Mouse (Mus musculus) MEL (cell line): ENCODE measurements around the gene Pnpla1. TPM values are rescaled to one million over a fixed set of nuclear protein-coding genes. Genes with fewer than 3 reads are reported as not detected.
A peak's percentile ranks its signal among the peaks of the same experiment; 100 is the strongest.

ENCODE experiments used
- DNase-seq: peaks from one replicate; pipeline ENCODE4 v3.0.0; 2011; ENCODE audit warnings: low read depth, low spot score
- H3K27ac ChIP-seq: 2 replicates; pipeline ENCODE4 v1.5.1; 2012; ENCODE audit warnings: low read depth, mild to moderate bottlenecking, control low read depth, low read length, moderate library complexity; ENCODE audit not compliant: control insufficient read depth
- H3K27me3 ChIP-seq, 2 experiments: fragments of 150-350 bp in 1 of 2; sonication (generic) in 1 of 2; 2 replicates each; pipeline ENCODE4 v1.6.1; 2012; ENCODE audit warnings: low read length in 2 of 2, mild to moderate bottlenecking in 2 of 2, improper control_type of control experiment in 1 of 2, moderate library complexity in 1 of 2; ENCODE audit not compliant: insufficient read depth in 2 of 2, control insufficient read depth in 1 of 2
- H3K36me3 ChIP-seq, 2 experiments: 2 replicates each; pipeline ENCODE4 v1.6.1; 2012 to 2014; ENCODE audit warnings: low read length in 2 of 2, improper control_type of control experiment in 1 of 2, inconsistent platforms in 1 of 2, mild to moderate bottlenecking in 1 of 2; ENCODE audit not compliant: insufficient read depth in 2 of 2, control insufficient read depth in 1 of 2
- H3K4me1 ChIP-seq, 2 experiments: fragments of 150-350 bp in 1 of 2; sonication (generic) in 1 of 2; 2 replicates each; pipeline ENCODE4 v1.6.1; 2012; ENCODE audit warnings: low read length in 2 of 2, improper control_type of control experiment in 1 of 2, mild to moderate bottlenecking in 1 of 2; ENCODE audit not compliant: insufficient read depth in 2 of 2, control insufficient read depth in 1 of 2
- H3K4me3 ChIP-seq, 2 experiments: fragments of 150-350 bp in 1 of 2; sonication (generic) in 1 of 2; 2 replicates each; pipeline ENCODE4 v1.5.1; 2012; ENCODE audit warnings: low read depth in 2 of 2, low read length in 2 of 2, mild to moderate bottlenecking in 2 of 2, moderate library complexity in 2 of 2, control low read depth in 1 of 2, improper control_type of control experiment in 1 of 2; ENCODE audit not compliant: control insufficient read depth in 1 of 2, insufficient read depth in 1 of 2
- H3K79me2 ChIP-seq: 2 replicates; pipeline ENCODE4 v1.6.1; 2012; ENCODE audit warnings: mild to moderate bottlenecking, low read length, moderate library complexity; ENCODE audit not compliant: control insufficient read depth, poor library complexity, insufficient read depth
- H3K9ac ChIP-seq: 2 replicates; pipeline ENCODE4 v1.6.1; 2012; ENCODE audit warnings: low read depth, mild to moderate bottlenecking, control low read depth, low read length, moderate library complexity; ENCODE audit not compliant: control insufficient read depth, poor library complexity, severe bottlenecking
- H3K9me3 ChIP-seq: fragments of 150-350 bp; sonication (generic); replicated peaks from 2 replicates; pipeline ENCODE4 v1.6.1; 2012; ENCODE audit warnings: mild to moderate bottlenecking, low read length, improper control_type of control experiment, moderate library complexity; ENCODE audit not compliant: insufficient read depth
- CTCF ChIP-seq, 3 experiments: IDR thresholded peaks in 2 of 3; conservative IDR thresholded peaks in 1 of 3; 2 replicates each; pipeline ENCODE4 v1.5.1; 2011 to 2012; ENCODE audit warnings: low read length in 3 of 3, low read depth in 2 of 3, mild to moderate bottlenecking in 2 of 3, improper control_type of control experiment in 1 of 3, inconsistent platforms in 1 of 3, mixed read lengths in 1 of 3, moderate library complexity in 1 of 3; ENCODE audit not compliant: control insufficient read depth in 1 of 3, insufficient read depth in 1 of 3, poor library complexity in 1 of 3, severe bottlenecking in 1 of 3
- GABPA ChIP-seq: IDR thresholded peaks from 2 replicates; pipeline ENCODE4 v1.6.1; 2012; ENCODE audit warnings: low read depth, mild to moderate bottlenecking, inconsistent platforms, low read length, improper control_type of control experiment, moderate library complexity
- GATA1 ChIP-seq: IDR thresholded peaks from 2 replicates; pipeline ENCODE4 v1.6.1; 2011; ENCODE audit warnings: low read depth, low read length, improper control_type of control experiment
- HCFC1 ChIP-seq: IDR thresholded peaks from 2 replicates; pipeline ENCODE4 v1.6.1; 2012; ENCODE audit warnings: low read depth, mild to moderate bottlenecking, inconsistent platforms, low read length, improper control_type of control experiment, moderate library complexity
- JUND ChIP-seq: IDR thresholded peaks from 2 replicates; pipeline ENCODE4 v1.6.1; 2011; ENCODE audit warnings: low read depth, mild to moderate bottlenecking, improper control_type of control experiment, low read length
- MEF2A ChIP-seq: IDR thresholded peaks from 2 replicates; pipeline ENCODE4 v1.6.1; 2014; ENCODE audit warnings: low read depth, mild to moderate bottlenecking, inconsistent platforms, low read length, improper control_type of control experiment; ENCODE audit not compliant: poor library complexity, insufficient replicate concordance, severe bottlenecking; ENCODE audit errors: extremely low read depth
- MXI1 ChIP-seq: IDR thresholded peaks from 2 replicates; pipeline ENCODE4 v1.6.1; 2011; ENCODE audit warnings: mild to moderate bottlenecking, low read depth, low read length, improper control_type of control experiment
- NELFE ChIP-seq: IDR thresholded peaks from 2 replicates; pipeline ENCODE4 v1.6.1; 2011; ENCODE audit warnings: low read depth, low read length, improper control_type of control experiment
- POLR2A ChIP-seq, 2 experiments: IDR thresholded peaks; 2 replicates each; pipeline ENCODE4 v1.6.1; 2011 to 2012; ENCODE audit warnings: low read length in 2 of 2, mild to moderate bottlenecking in 2 of 2, control low read depth in 1 of 2, improper control_type of control experiment in 1 of 2, low read depth in 1 of 2, moderate library complexity in 1 of 2; ENCODE audit not compliant: control insufficient read depth in 1 of 2, insufficient read depth in 1 of 2, poor library complexity in 1 of 2
- POLR2AphosphoS2 ChIP-seq: IDR thresholded peaks from 2 replicates; pipeline ENCODE4 v1.6.1; 2011; ENCODE audit warnings: low read length, improper control_type of control experiment
- POLR2AphosphoS5 ChIP-seq: IDR thresholded peaks from 2 replicates; pipeline ENCODE4 v1.6.1; 2012; ENCODE audit warnings: low read depth, borderline replicate concordance, mild to moderate bottlenecking, inconsistent platforms, low read length, moderate library complexity, mixed read lengths
- RAD21 ChIP-seq: IDR thresholded peaks from 2 replicates; pipeline ENCODE4 v1.6.1; 2011; ENCODE audit warnings: mild to moderate bottlenecking, low read depth, low read length, improper control_type of control experiment
- SIN3A ChIP-seq: IDR thresholded peaks from 2 replicates; pipeline ENCODE4 v1.6.1; 2012; ENCODE audit warnings: low read length, improper control_type of control experiment, inconsistent platforms
- SMC3 ChIP-seq: IDR thresholded peaks from 2 replicates; pipeline ENCODE4 v1.6.1; 2011; ENCODE audit warnings: low read depth, low read length, improper control_type of control experiment
- UBTF ChIP-seq: IDR thresholded peaks from 2 replicates; pipeline ENCODE4 v1.6.1; 2012; ENCODE audit warnings: low read depth, mild to moderate bottlenecking, inconsistent platforms, low read length, improper control_type of control experiment, moderate library complexity, borderline replicate concordance; ENCODE audit not compliant: insufficient read depth
- ZC3H11A ChIP-seq: IDR thresholded peaks from 2 replicates; pipeline ENCODE4 v1.6.1; 2012; ENCODE audit warnings: low read depth, mild to moderate bottlenecking, inconsistent platforms, low read length, improper control_type of control experiment
- ZMIZ1 ChIP-seq: IDR thresholded peaks from 2 replicates; pipeline ENCODE4 v1.6.1; 2012; ENCODE audit warnings: low read depth, mild to moderate bottlenecking, inconsistent platforms, low read length, improper control_type of control experiment, moderate library complexity
- ZNF384 ChIP-seq: IDR thresholded peaks from 2 replicates; pipeline ENCODE4 v1.6.1; 2012; ENCODE audit warnings: low read depth, mild to moderate bottlenecking, inconsistent platforms, low read length, improper control_type of control experiment
- polyA plus RNA-seq, 2 experiments: library from polyadenylated mRNA; stranded (reverse) in 1 of 2; unstranded in 1 of 2; fragments of >175 nt in 1 of 2; fragments of >200 nt in 1 of 2; gene quantifications; 2 replicates each; pipeline versions ENCODE4 v1.2.1 to v1.2.4; 2012; ENCODE audit warnings: low replicate concordance in 2 of 2, low read depth in 1 of 2; ENCODE audit not compliant: insufficient read length in 2 of 2, insufficient read depth in 1 of 2, missing spikeins in 1 of 2
- total RNA-seq: library from RNA; depleted of rRNA; stranded (reverse); fragments of 300-350 nt; gene quantifications from 2 replicates; pipeline ENCODE4 v1.2.3, GENCODE M21; 2012

Pnpla1 gene
- total and polyA plus RNA-seq, 3 experiments, result 0.08 to 0.38 TPM; not detected in 1

GRCm38 (mm10) chr17:28907959-28908358 is 49.7 kb downstream of the Pnpla1 start:
- 0 out of 4 replicates have a peak, but pooled peaks cover 0 to 1% of the 10 kb centered on the region in 2 experiments for H3K27me3 ChIP-seq
- no peak overlapping the region for H3K4me3 ChIP-seq
- H3K4me1 ChIP-seq, result no peaks in the 10 kb centered on the region
- no peaks in the 10 kb centered on the region for H3K36me3 ChIP-seq
- no peak for TF ChIP-seq JUND
- no peak for TF ChIP-seq POLR2AphosphoS2
- no peak for TF ChIP-seq POLR2A (IDR thresholded peaks at IDR 0.05; ENCODE audit: control insufficient read depth in 1 of 2, insufficient read depth in 1 of 2, low read depth in 1 of 2, low read length in 2 of 2, poor library complexity in 1 of 2)
- TF ChIP-seq GABPA, result no peak
- no peak for TF ChIP-seq SMC3
- TF ChIP-seq MXI1, result no peak
- no peak for TF ChIP-seq SIN3A
- no peak for TF ChIP-seq ZNF384
- no peak for TF ChIP-seq ZMIZ1
- TF ChIP-seq RAD21, result no peak
- no peak for TF ChIP-seq UBTF
- TF ChIP-seq CTCF (IDR thresholded peaks at IDR 0.05 in 2 of 3, conservative IDR thresholded peaks at IDR 0.05 in 1 of 3; ENCODE audit: control insufficient read depth in 1 of 3, insufficient read depth in 1 of 3, low read depth in 2 of 3, low read length in 3 of 3, poor library complexity in 1 of 3, severe bottlenecking in 1 of 3), result no peak
- no peak for TF ChIP-seq HCFC1
- no peak for TF ChIP-seq MEF2A
- TF ChIP-seq GATA1, result no peak
- TF ChIP-seq NELFE, result no peak
- TF ChIP-seq POLR2AphosphoS5, result no peak
- H3K79me2 ChIP-seq, result no peaks in the 10 kb centered on the region
- H3K9me3 ChIP-seq, result no peaks in the 10 kb centered on the region
- DNase-seq, result peak; percentile 13
- no peak overlapping the region for H3K9ac ChIP-seq
- no peak overlapping the region for H3K27ac ChIP-seq

GRCm38 (mm10) chr17:28909252-28909941 is 51.2 kb downstream of the Pnpla1 start:
- Histone ChIP-seq H3K27me3 (0 out of 4 replicates have a peak, but pooled peaks cover 0 to 1% of the 10 kb centered on the region in 2 experiments), H3K9ac (peak overlapping the region; percentile 9; the same call in 1 of the 2 replicates), H3K36me3 (no peaks in the 10 kb centered on the region), H3K4me1 (no peaks in the 10 kb centered on the region), H3K4me3 (no peak overlapping the region), H3K79me2 (no peaks in the 10 kb centered on the region), H3K27ac (no peak overlapping the region), H3K9me3 (no peaks in the 10 kb centered on the region)
- peak; percentile 51 for DNase-seq
- peak; percentile 50 to 78 (median 62); a peak in 5 of 6 replicates for TF ChIP-seq CTCF (IDR thresholded peaks at IDR 0.05 in 2 of 3, conservative IDR thresholded peaks at IDR 0.05 in 1 of 3; ENCODE audit: control insufficient read depth in 1 of 3, insufficient read depth in 1 of 3, low read depth in 2 of 3, low read length in 3 of 3, poor library complexity in 1 of 3, severe bottlenecking in 1 of 3)
- 0 out of 2 replicates have a peak, but pooled peaks have one; percentile 21 for TF ChIP-seq ZC3H11A
- no peak for TF ChIP-seq ZMIZ1
- peak; percentile 33 for TF ChIP-seq RAD21
- TF ChIP-seq SMC3, result peak; percentile 44
